ENCODE assay signal across 19 mouse cellular contexts in the genomic region with DNA sequence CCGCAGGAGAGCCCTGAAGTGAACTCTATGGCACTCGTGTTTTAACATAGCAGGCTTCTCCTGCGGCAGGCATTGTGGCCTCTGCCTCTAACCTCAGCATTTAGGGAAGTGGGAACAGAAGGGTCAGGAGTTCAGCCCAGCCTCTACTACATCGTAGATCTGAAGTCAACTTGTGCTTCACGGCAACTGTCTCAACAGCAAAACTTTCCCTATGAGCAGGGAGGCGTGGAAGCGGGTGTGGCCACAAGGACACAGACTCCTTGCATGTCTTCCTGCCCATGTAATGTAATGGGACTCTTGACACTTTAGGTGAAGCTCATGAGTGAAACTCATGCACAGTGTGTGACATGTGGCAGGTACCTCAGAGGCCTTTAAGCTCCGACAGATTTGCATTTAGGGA. TPM values are rescaled to one million over a fixed set of nuclear protein-coding genes. Genes with fewer than 3 reads are reported as not detected.
DNase-seq lines count a peak whose midpoint lies in the region; ATAC-seq lines count a peak whose summit lies in the region.
"Had no signal": no experiment of that assay in that cellular context is flagged by ENCODE, and none has a peak within 500 bp of the region (broad histone marks: within the 10 kb centered on the region; RNA-seq: fewer than 3 reads in every experiment).

No protein-coding gene starts in this region.

- intact Hi-C loops in heart, postnatal 10 days (cut with DNase I) = no loop called here
- intact Hi-C loops in left cerebral cortex, postnatal 36 days (cut with DNase I) = loop anchor here (5.0 kb wide), 1 partner anchor 33 kb away; no protein-coding TSS in a partner anchor

- DNase-seq in heart, adult 11 months = peak; percentile 91
- DNase-seq in heart, postnatal 10 days = no peak
- DNase-seq in thymus, postnatal 25 days = peak; percentile 13
- DNase-seq in thymus, postnatal 0 days (ENCODE audit: low spot score) = no peak
- no peak for DNase-seq in left cerebral cortex, postnatal 36 days (ENCODE audit: low spot score in 2 of 2)
- no peak for DNase-seq in embryo, embryonic 9.5 days (ENCODE audit: extremely low spot score)
- DNase-seq: adrenal gland, adult 8-10 months; cerebellum, adult 18-20 months; cerebellum, postnatal 14 days; embryo, embryonic 11 days; gastrocnemius, postnatal 10 days; heart, postnatal 14 days; kidney, adult 11 months; kidney, postnatal 4 days; lung, postnatal 14 days; thymus, adult 18-20 months had no signal

- ATAC-seq in hematopoietic stem cell, adult 5-6 weeks (replicated peaks in 1 of 2; ENCODE audit: insufficient read depth in 1 of 2, low FRiP score in 2 of 2, low TSS enrichment in 1 of 2, low read depth in 1 of 2, poor library complexity in 2 of 2, severe bottlenecking in 2 of 2) = peak; percentile 82 to 93
- ATAC-seq in neutrophil, adult 5-6 weeks (ENCODE audit: extremely low read depth, insufficient number of reproducible peaks, low FRiP score, poor library complexity, severe bottlenecking) = peak; percentile 42; the same call in 1 of the 2 replicates
- ATAC-seq: forebrain, embryonic 15.5 days had no signal

RNA-seq across cellular contexts. Expression of a gene that starts 12.3 kb away (rescaled TPM):
- total RNA-seq in heart, postnatal 10 days (2021) = 100 to 1,000 TPM; 269 to 276 TPM
- 113 and 118 TPM in 2 replicates for polyA plus RNA-seq in thymus, postnatal 0 days (2015; fragmentation: Nextera tagmentation; extraction: Ambion mirVana)
- 58.5 and 66.4 TPM in 2 replicates for total RNA-seq in hematopoietic stem cell, adult 5-6 weeks (2017)
- 53.5 and 64.0 TPM in 2 replicates for total RNA-seq in neutrophil, adult 5-6 weeks (2017)
- total RNA-seq in left cerebral cortex, postnatal 36 days (2021) = 100 to 1,000 TPM; 228 to 236 TPM

RNA-seq across cellular contexts. Expression of a gene that starts 26.1 kb away (rescaled TPM):
- total RNA-seq in heart, postnatal 10 days (2021) = 10 to 100 TPM; 54.4 to 57.7 TPM
- polyA plus RNA-seq in thymus, postnatal 0 days (2015; fragmentation: Nextera tagmentation; extraction: Ambion mirVana) = 1.8 and 2.0 TPM in 2 replicates
- total RNA-seq in hematopoietic stem cell, adult 5-6 weeks (2017) = 1.7 and 1.8 TPM in 2 replicates
- 2.1 and 3.3 TPM in 2 replicates for total RNA-seq in neutrophil, adult 5-6 weeks (2017)
- total RNA-seq in left cerebral cortex, postnatal 36 days (2021) = 1 to 10 TPM; 1.8 to 2.9 TPM

Comparison
In these comparisons a context has a peak if more than half of its experiments do, and no peak if none do; other contexts are left out.
1. DNase-seq: peak in heart, adult 11 months (single experiment) and thymus, postnatal 25 days (single experiment); none in heart, postnatal 10 days (0 of 2), thymus, postnatal 0 days (single experiment), left cerebral cortex, postnatal 36 days (0 of 2) and embryo, embryonic 9.5 days (single experiment).
2. RNA of a gene that starts 26.1 kb away (total RNA-seq): 54.4 to 57.7 TPM in heart, postnatal 10 days; 1.8 to 2.9 TPM in left cerebral cortex, postnatal 36 days, 2.1 to 3.3 TPM in neutrophil, adult 5-6 weeks and 1.7 to 1.8 TPM in hematopoietic stem cell, adult 5-6 weeks; every median in the first group is over 10 times any median in the second.